Mouse (Mus musculus) liver (tissue): ENCODE measurements around the gene Prss42.
A peak's percentile ranks its signal among the peaks of the same experiment; 100 is the strongest.

ENCODE experiments used
- DNase-seq: peaks from one replicate; pipeline ENCODE4 v3.0.0-alpha.2; 2020; ENCODE audit warnings: mixed read lengths

Prss42 gene

GRCm38 (mm10) chr9:110797866-110798265 is at the start of gene Prss42:
Prss42 (plus strand) TSS chr9:110798166.
- DNase-seq, result no peak

GRCm38 (mm10) chr9:110748451-110748850 is 49.5 kb upstream of the Prss42 start:
- DNase-seq, result no peak

- DNase-seq, result no peak
These were observed 47.4 kb upstream of the Prss42 start for GRCm38 (mm10) chr9:110750404-110751187.

GRCm38 (mm10) chr9:110751412-110751811 is 46.6 kb upstream of the Prss42 start:
- DNase-seq, result no peak

- DNase-seq, result no peak
These were observed 45.0 kb upstream of the Prss42 start for GRCm38 (mm10) chr9:110752917-110753435.

GRCm38 (mm10) chr9:110753773-110754172 is 44.2 kb upstream of the Prss42 start:
- no peak for DNase-seq

- no peak for DNase-seq
These were observed 40.1 kb upstream of the Prss42 start for GRCm38 (mm10) chr9:110757816-110758215.

- DNase-seq, result no peak
These were observed 39.4 kb upstream of the Prss42 start for GRCm38 (mm10) chr9:110758605-110759004.

- DNase-seq, result peak; percentile 64
These were observed 38.7 kb upstream of the Prss42 start for GRCm38 (mm10) chr9:110759265-110759664.

- no peak for DNase-seq
These were observed 37.1 kb upstream of the Prss42 start for GRCm38 (mm10) chr9:110760886-110761285.

GRCm38 (mm10) chr9:110762763-110763162 is 35.2 kb upstream of the Prss42 start:
- no peak for DNase-seq

- no peak for DNase-seq
These were observed 34.6 kb upstream of the Prss42 start for GRCm38 (mm10) chr9:110763405-110763804.

GRCm38 (mm10) chr9:110772336-110772735 is 25.6 kb upstream of the Prss42 start:
- no peak for DNase-seq

- no peak for DNase-seq
These were observed 23.3 kb upstream of the Prss42 start for GRCm38 (mm10) chr9:110774403-110775268.

- no peak for DNase-seq
These were observed 22.5 kb upstream of the Prss42 start for GRCm38 (mm10) chr9:110775269-110776022.

- DNase-seq, result no peak
These were observed 19.9 kb upstream of the Prss42 start for GRCm38 (mm10) chr9:110778100-110778499.

GRCm38 (mm10) chr9:110778559-110778958 is 19.4 kb upstream of the Prss42 start:
- DNase-seq, result no peak

- no peak for DNase-seq
These were observed 18.6 kb upstream of the Prss42 start for GRCm38 (mm10) chr9:110779242-110779913.

- peak; percentile 91 for DNase-seq
These were observed 16.7 kb upstream of the Prss42 start for GRCm38 (mm10) chr9:110781256-110781721.

GRCm38 (mm10) chr9:110781731-110782130 is 16.2 kb upstream of the Prss42 start:
- peak; percentile 73 for DNase-seq

- DNase-seq, result no peak
These were observed 14.4 kb upstream of the Prss42 start for GRCm38 (mm10) chr9:110783611-110784010.

- DNase-seq, result no peak
These were observed 9.8 kb upstream of the Prss42 start for GRCm38 (mm10) chr9:110788169-110788568.
